Mouse (Mus musculus) ovary, postnatal 10 days (tissue): ENCODE results near the gene Hk2.
"Not testable (repeated sequence)": the region's sequence is repeated elsewhere in the genome, so short reads cannot be mapped to it uniquely, and the experiment has no call there.

Source experiments
- DNase-seq: peaks from one replicate; pipeline ENCODE4 v3.0.0; 2022; ENCODE audit warnings: low spot score

Hk2 gene

DNA sequence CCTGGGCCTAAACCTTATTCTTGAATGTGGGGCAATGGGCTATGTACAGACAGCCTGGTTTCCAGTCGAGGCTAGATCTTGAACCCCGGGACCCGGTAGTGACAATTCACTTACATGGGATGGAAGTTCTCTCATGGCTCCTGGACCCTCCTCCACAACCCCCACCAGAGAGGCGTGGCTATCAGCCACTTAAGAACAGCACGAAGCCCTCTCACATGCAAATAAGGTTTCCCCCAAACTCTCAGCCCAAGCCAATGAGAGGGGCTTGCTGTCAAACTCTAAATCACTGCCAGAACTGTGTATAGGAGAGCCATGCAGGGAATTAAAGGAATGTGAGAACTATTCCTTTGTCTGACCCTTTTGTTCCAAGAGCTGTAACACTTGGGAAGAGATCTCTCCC, 85.7 kb downstream of the Hk2 start:
- not testable (repeated sequence) for DNase-seq

DNA sequence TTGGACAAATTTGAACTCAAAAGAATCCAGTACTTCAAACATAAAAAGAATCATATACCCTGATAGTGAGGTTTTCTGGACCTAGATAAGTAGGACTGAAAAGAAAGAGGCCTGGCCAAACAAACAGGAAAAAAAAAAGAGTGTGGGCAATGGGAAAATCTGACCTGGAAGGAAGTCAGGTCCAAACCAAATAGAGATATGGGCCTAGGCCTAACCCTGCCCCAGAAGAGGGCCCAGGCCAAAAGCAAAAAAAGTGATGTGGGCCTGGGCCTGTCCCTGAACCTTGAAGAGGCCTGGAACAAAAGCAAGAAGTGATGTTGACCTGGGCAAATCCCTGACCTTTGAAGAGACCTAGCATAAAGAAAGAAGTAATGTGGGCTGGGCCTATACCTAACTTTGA, 90.1 kb downstream of the Hk2 start:
- no peak for DNase-seq

DNA sequence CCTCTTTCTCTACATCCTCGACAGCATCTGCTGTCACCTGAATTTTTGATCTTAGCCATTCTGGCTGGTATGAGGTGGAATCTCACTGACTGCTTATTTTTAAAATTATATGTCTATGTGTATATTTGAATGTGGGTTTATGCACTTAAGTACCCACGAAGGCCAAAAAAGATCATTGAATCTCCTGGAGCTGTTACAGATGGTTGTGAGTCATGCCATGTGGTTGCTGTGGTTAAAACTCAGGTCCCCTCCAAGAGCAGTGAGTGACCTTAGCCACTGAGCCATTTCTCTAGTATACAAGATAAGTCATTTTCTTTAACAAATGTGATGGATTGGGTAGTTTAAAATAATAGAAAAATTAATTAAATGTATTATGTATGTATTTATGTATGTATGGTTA, 95.0 kb downstream of the Hk2 start:
- not testable (repeated sequence) for DNase-seq

DNA sequence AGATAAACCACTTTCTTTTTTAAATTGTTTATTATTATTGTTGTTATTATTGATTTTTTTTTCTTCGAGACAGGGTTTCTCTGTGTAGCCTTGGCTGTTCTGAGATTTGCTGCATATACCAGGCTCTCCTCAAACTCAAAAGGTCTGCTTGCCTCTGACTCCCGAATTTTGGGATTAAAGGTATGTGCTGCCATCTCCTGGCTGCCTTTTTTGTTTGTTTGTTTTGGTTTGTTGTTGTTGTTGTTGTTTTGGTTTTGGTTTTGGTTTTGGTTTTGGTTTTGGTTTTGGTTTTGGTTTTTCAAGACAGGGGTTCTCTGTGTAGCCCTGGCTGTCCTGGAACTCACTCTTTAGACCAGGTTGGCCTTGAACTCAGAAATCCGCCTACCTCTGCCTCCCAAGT, 96.6 kb downstream of the Hk2 start:
- DNase-seq = not testable (repeated sequence)
